Mouse (Mus musculus) lung, embryonic 14.5 days (tissue): Measurements from ENCODE around the gene Cox5b. TPM values are rescaled to one million over a fixed set of nuclear protein-coding genes. Genes with fewer than 3 reads are reported as not detected.

ENCODE experiments used
- ATAC-seq: fragments of 200-750 bp; cut with Nextera tagmentation; 2 replicates; pipeline ENCODE4 v1.8.0; 2017; ENCODE audit warnings: mild to moderate bottlenecking, moderate TSS enrichment, moderate library complexity; ENCODE audit not compliant: insufficient read depth
- DNase-seq: peaks from one replicate; pipeline ENCODE4 v3.0.0-alpha.2; 2015
- H3K27ac ChIP-seq: fragments of 300-500 bp; sonication (generic); 2 replicates; pipeline ENCODE4 v1.5.1; 2014; ENCODE audit warnings: low read depth, mild to moderate bottlenecking, moderate library complexity
- H3K27me3 ChIP-seq: fragments of 300-500 bp; sonication (generic); 2 replicates; pipeline ENCODE4 v1.6.1; 2014; ENCODE audit warnings: low read length, control low read depth; ENCODE audit not compliant: insufficient read depth
- H3K36me3 ChIP-seq: fragments of 300-500 bp; sonication (generic); 2 replicates; pipeline ENCODE4 v1.6.1; 2014; ENCODE audit warnings: control low read depth; ENCODE audit not compliant: insufficient read depth
- H3K4me1 ChIP-seq: fragments of 300-500 bp; sonication (generic); 2 replicates; pipeline ENCODE4 v1.6.1; 2014; ENCODE audit warnings: antibody characterized with exemption, control low read depth; ENCODE audit not compliant: insufficient read depth
- H3K4me2 ChIP-seq: fragments of 300-500 bp; sonication (generic); 2 replicates; pipeline ENCODE4 v1.6.1; 2014; ENCODE audit warnings: mild to moderate bottlenecking
- H3K4me3 ChIP-seq: fragments of 300-500 bp; sonication (generic); 2 replicates; pipeline ENCODE4 v1.5.1; 2014; ENCODE audit warnings: low read depth, low read length
- H3K9ac ChIP-seq: fragments of 300-500 bp; sonication (generic); 2 replicates; pipeline ENCODE4 v1.6.1; 2014
- H3K9me3 ChIP-seq: fragments of 300-500 bp; sonication (generic); 2 replicates; pipeline ENCODE4 v1.6.1; 2016; ENCODE audit warnings: low read depth, low read length, control low read depth
- CTCF ChIP-seq: IDR thresholded peaks from 2 replicates; pipeline ENCODE4 v1.5.1; 2016; ENCODE audit warnings: antibody characterized with exemption, low read depth
- WGBS: fragments of 180-500 bp; shearing (Covaris S2); extraction: QIAGEN DNeasy Blood & Tissue Kit; methylation state at CpG from one replicate; pipeline ENCODE4 v1.1.7; 2014; 5-methylcytosine and 5-hydroxymethylcytosine counted together
- polyA plus RNA-seq: library from polyadenylated mRNA; unstranded; fragments of >200 nt; fragmentation: Nextera tagmentation; extraction: Ambion mirVana; gene quantifications from 2 replicates; pipeline ENCODE4 v1.2.1, GENCODE M21; 2014

The Cox5b gene
- 518 and 549 TPM in 2 replicates for polyA plus RNA-seq

DNA sequence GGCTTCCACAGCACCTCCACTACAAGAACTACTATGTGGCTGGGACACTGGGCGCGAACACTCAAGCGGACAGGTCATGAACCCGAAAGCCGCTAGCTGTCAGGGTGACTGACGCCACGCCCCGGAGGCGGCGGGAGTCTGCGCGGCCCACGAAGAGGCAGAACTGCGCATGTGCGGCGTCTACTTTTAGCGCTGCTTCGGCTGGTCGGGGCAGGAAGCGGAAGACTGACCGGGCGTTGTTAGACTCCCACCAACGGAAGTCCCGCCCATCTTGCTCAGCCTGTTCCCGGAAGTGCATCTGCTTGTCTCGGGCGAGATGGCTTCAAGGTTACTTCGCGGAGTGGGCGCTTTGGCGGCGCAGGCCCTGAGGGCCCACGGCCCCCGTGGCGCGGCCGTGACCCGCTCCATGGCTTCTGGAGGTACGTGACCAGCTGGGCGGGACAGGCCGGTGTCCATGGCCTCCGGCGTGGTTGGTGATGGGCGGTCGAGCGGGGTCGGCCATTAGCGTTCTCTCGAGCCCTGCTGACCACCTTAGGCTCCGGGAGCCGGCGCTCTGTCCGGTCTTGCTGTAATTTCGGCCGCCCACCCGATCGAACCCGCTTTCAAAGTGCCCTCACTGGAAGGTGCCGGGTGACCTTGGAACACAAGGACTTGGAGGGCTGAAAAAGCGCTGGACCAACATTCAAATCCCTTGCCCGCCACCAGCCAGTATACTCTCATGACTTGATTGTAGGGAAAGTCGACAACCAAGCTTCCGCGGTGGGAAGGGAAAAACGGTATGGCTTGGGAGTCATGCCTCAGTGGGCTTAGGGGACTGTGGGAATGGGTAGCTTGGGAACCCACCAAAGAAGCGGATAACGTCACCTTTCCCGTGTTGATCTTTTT lies at the start of gene Cox5b:
Gene Cox5b (plus strand): TSS at position 179 of the 885 bp plus-strand sequence.
- Histone ChIP-seq H3K9me3 (no peaks in the 10 kb centered on the region), H3K36me3 (peaks cover 20% of the 10 kb centered on the region), H3K9ac (peak within 1 kb of the TSS; percentile 74), H3K4me1 (no peaks in the 10 kb centered on the region), H3K4me2 (peak within 1 kb of the TSS; percentile 77), H3K27ac (peak within 1 kb of the TSS; percentile 31; the same call in 1 of the 2 replicates), H3K4me3 (peak within 1 kb of the TSS; percentile 79), H3K27me3 (no peaks in the 10 kb centered on the region)
- under 1% methylated on average over 68 of the region's 68 CpGs for WGBS
- peak; percentile 100 for DNase-seq
- ATAC-seq, result peak; percentile 97
- no peak for TF ChIP-seq CTCF

DNA sequence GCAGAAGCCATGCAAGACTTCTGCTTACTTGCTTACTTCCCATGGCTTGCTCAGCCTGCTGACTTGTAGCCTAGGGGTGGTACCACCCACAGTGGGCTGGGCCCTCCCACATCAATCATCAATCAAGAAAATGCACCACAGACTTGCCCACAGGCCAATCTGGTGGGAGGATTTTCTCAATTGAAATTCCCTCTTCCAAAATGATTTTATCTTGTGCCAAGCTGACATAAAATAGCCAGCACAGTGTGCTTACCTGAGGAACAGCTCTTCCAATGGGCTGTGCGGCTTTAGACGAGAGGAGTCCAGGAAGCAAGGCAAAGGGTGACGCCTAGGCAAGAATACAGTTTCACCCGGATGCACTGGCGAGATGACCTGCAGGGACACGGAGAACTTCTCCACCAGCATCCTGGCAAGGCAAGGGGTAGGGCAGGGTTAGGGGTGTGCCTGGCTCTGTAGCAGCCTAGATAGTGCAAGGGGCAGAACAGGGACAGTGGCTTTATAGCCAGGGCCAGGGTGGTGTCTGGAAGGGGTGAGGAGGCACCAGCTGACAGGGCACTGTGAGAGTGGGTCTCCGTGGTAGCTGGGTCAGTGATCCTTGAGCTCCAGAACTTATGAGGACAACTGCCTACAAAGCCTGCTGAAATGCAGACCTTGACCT lies 47.2 kb upstream of the Cox5b start:
- Histone ChIP-seq H3K9me3 (no peaks in the 10 kb centered on the region), H3K36me3 (no peaks in the 10 kb centered on the region), H3K9ac (no peak overlapping the region), H3K4me1 (no peaks in the 10 kb centered on the region), H3K4me2 (no peak overlapping the region), H3K27me3 (no peaks in the 10 kb centered on the region), H3K27ac (no peak overlapping the region), H3K4me3 (no peak overlapping the region)
- WGBS, result 87% methylated on average over 7 of the region's 7 CpGs
- ATAC-seq (no peak), DNase-seq (no peak)
- TF ChIP-seq CTCF, result no peak

DNA sequence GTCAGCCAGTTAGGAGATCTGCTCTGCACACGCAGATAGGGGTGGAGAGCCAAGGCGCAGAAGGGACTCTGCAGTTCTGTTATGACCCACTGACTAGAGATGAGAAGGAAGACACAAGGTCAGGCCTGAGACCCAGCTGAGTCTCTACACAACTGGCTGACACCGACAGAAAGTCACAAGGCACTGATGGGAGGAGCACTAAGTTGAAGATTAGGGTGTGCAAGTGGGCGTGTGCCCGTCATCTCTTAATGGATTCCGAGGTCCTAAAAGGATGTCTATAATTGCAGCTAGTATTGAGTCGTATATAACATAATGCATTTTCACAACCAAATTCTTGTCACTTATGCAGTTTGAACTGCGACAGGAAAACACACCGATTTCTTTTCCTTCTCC lies 46.6 kb upstream of the Cox5b start:
- 81% methylated on average over 9 of the region's 9 CpGs for WGBS
- Histone ChIP-seq H3K4me3 (no peak overlapping the region), H3K36me3 (no peaks in the 10 kb centered on the region), H3K27me3 (no peaks in the 10 kb centered on the region), H3K27ac (no peak overlapping the region), H3K9ac (no peak overlapping the region), H3K9me3 (no peaks in the 10 kb centered on the region), H3K4me1 (no peaks in the 10 kb centered on the region), H3K4me2 (no peak overlapping the region)
- ATAC-seq (no peak), DNase-seq (no peak)
- TF ChIP-seq CTCF, result no peak

- no peak for DNase-seq
- TF ChIP-seq CTCF, result no peak
- H3K36me3 ChIP-seq, result no peaks in the 10 kb centered on the region
- WGBS, result 61% methylated on average over 3 of the region's 3 CpGs
- no peak overlapping the region for H3K4me2 ChIP-seq
- no peaks in the 10 kb centered on the region for H3K27me3 ChIP-seq
- no peak for ATAC-seq
- H3K4me3 ChIP-seq, result no peak overlapping the region
- H3K9ac ChIP-seq, result no peak overlapping the region
- no peak overlapping the region for H3K27ac ChIP-seq
- H3K9me3 ChIP-seq, result no peaks in the 10 kb centered on the region
- no peaks in the 10 kb centered on the region for H3K4me1 ChIP-seq
Measured at GRCm38 (mm10) chr1:36646285-36646684, 45.0 kb upstream of the Cox5b start.

DNA sequence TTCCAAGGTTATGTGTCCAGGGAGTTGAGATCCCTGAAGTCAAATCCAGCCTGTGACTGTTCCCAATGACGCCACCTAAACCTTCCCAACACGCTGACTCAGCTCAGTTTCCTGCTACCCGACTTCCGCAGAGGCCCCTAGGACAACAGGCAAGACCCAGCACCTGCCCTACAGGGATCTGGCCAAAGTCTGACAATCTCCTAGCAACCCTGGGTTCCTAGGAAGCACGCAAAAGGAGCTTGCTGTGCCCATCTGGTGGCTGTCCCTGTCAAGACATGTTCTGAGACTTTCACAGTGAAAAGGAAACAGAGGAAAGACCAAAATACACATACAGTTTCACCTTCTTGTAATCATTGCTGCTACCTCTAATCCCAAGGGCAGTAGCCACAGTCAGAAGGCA lies 43.6 kb upstream of the Cox5b start:
- H3K9me3 ChIP-seq, result no peaks in the 10 kb centered on the region
- no peak overlapping the region for H3K4me2 ChIP-seq
- 54% methylated on average over 5 of the region's 5 CpGs for WGBS
- no peaks in the 10 kb centered on the region for H3K4me1 ChIP-seq
- H3K4me3 ChIP-seq, result no peak overlapping the region
- ATAC-seq, result no peak
- 0 out of 2 replicates have a peak, but pooled peaks have one; percentile 20 for TF ChIP-seq CTCF
- no peak overlapping the region for H3K27ac ChIP-seq
- no peaks in the 10 kb centered on the region for H3K27me3 ChIP-seq
- no peak overlapping the region for H3K9ac ChIP-seq
- H3K36me3 ChIP-seq, result no peaks in the 10 kb centered on the region
- no peak for DNase-seq

- H3K4me3 ChIP-seq, result no peak overlapping the region
- H3K27me3 ChIP-seq, result no peaks in the 10 kb centered on the region
- no peak overlapping the region for H3K9ac ChIP-seq
- no peaks in the 10 kb centered on the region for H3K4me1 ChIP-seq
- H3K9me3 ChIP-seq, result no peaks in the 10 kb centered on the region
- ATAC-seq (no peak), DNase-seq (no peak)
- TF ChIP-seq CTCF, result no peak
- 85% methylated on average over 5 of the region's 5 CpGs for WGBS
- no peaks in the 10 kb centered on the region for H3K36me3 ChIP-seq
- no peak overlapping the region for H3K4me2 ChIP-seq
- no peak overlapping the region for H3K27ac ChIP-seq
Measured at GRCm38 (mm10) chr1:36655039-36655438, 36.2 kb upstream of the Cox5b start.

DNA sequence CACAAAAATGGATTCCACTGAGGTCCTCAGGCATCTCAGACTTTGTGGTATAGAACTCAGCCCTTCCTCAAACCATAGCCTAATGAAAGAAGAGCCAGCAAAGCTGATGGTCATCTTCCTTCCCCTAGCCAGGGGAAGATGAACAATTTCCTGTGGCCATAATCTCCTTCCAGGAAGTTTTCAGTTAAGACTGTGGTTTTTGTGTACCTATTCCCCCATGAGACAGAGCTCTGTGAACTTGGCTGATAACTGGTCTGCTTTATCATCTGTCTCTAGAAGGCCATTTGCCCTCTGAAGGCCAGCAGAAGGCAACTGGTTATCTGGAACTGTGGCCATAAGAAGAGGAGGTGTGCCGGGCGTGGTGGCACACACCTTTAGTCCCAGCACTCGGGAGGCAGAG lies 35.0 kb upstream of the Cox5b start:
- Histone ChIP-seq H3K36me3 (no peaks in the 10 kb centered on the region), H3K9me3 (no peaks in the 10 kb centered on the region)
- 87% methylated on average over 3 of the region's 3 CpGs for WGBS

More for the DNA sequence above, 35.0 kb upstream of the Cox5b start:
- DNase-seq (no peak), ATAC-seq (no peak)
- TF ChIP-seq CTCF, result no peak
- Histone ChIP-seq H3K27me3 (no peaks in the 10 kb centered on the region), H3K27ac (no peak overlapping the region), H3K4me3 (no peak overlapping the region), H3K4me1 (no peaks in the 10 kb centered on the region), H3K9ac (no peak overlapping the region), H3K4me2 (no peak overlapping the region)
